Mouse (Mus musculus) embryonic fibroblast, embryonic 13.5 days (primary cell): ENCODE results near the gene Lrrc9.

Experiments used
- CTCF ChIP-seq: IDR thresholded peaks from 2 replicates; pipeline ENCODE4 v1.5.1; 2011; ENCODE audit warnings: mild to moderate bottlenecking, control low read depth, low read length, moderate library complexity, borderline replicate concordance; ENCODE audit not compliant: insufficient read depth
- POLR2A ChIP-seq: IDR thresholded peaks from 2 replicates; pipeline ENCODE4 v1.6.1; 2011; ENCODE audit warnings: low read depth, mild to moderate bottlenecking, control low read depth, low read length, moderate library complexity

- no peak for TF ChIP-seq CTCF
- TF ChIP-seq POLR2A, result no peak
Measured at GRCm38 (mm10) chr12:72538571-72538970, 96.9 kb downstream of the Lrrc9 start.
